In genomic region chr4:136742677-136743076, GRCm38 (mm10) we compare ENCODE assay signal across 8 mouse cellular contexts.
DNase-seq lines count a peak whose midpoint lies in the region.

No protein-coding gene starts in this region.

- peak; percentile 55 for DNase-seq in NIH3T3 (ENCODE audit: low read depth)
- peak; percentile 34 for DNase-seq in brain, adult 2 months (ENCODE audit: low read depth, low spot score)
- peak; percentile 60 for DNase-seq in heart, adult 8-10 months (ENCODE audit: low spot score)
- DNase-seq in kidney, adult 11 months: peak; percentile 95
- DNase-seq in lung, postnatal 25 days (ENCODE audit: low spot score): peak; percentile 71
- DNase-seq in frontal cortex, postnatal 36 days (ENCODE audit: low spot score in 2 of 2): no peak
- DNase-seq in layer of hippocampus, postnatal 36 days: no peak
- no peak for DNase-seq in right cerebral cortex, postnatal 25 days

Comparison
In these comparisons a context has a peak if more than half of its experiments do, and no peak if none do; other contexts are left out.
1. DNase-seq: peak in NIH3T3 (single experiment), brain, adult 2 months (single experiment), heart, adult 8-10 months (single experiment), kidney, adult 11 months (single experiment) and lung, postnatal 25 days (single experiment); none in frontal cortex, postnatal 36 days (0 of 2), layer of hippocampus, postnatal 36 days (0 of 2) and right cerebral cortex, postnatal 25 days (single experiment).